Mouse (Mus musculus): ENCODE data around the gene Trabd2b.

DNA sequence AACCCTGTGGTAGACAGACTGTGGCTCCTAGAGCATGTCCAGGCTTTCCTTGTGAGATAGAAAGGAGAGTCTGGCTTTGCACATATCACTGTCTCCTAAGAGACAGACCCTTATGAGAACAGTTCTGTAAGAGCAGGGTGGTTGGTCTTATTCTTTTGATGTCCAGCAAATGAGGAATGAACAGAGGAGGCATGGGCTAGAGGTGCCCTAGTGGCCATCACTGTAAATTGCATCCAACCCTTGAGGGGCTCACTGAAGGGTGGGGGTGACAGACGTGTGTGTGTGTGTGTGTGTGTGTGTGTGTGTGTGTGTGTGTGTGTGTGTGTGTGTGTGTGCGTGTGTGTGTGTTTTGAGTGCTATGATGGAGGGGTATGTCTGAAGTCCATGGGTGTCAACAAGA is 32.2 kb downstream of the Trabd2b start:
- TF ChIP-seq CTCF (IDR thresholded peaks at IDR 0.05 in 2 of 3, conservative IDR thresholded peaks at IDR 0.05 in 1 of 3; ENCODE audit: control insufficient read depth in 1 of 3, insufficient read depth in 1 of 3, low read depth in 2 of 3, low read length in 3 of 3, poor library complexity in 1 of 3, severe bottlenecking in 1 of 3) (no peak), POLR2AphosphoS2 (IDR thresholded peaks at IDR 0.05; ENCODE audit: low read length) (no peak)
